9 mouse cellular contexts compared by ENCODE assay signal in the genomic region with DNA sequence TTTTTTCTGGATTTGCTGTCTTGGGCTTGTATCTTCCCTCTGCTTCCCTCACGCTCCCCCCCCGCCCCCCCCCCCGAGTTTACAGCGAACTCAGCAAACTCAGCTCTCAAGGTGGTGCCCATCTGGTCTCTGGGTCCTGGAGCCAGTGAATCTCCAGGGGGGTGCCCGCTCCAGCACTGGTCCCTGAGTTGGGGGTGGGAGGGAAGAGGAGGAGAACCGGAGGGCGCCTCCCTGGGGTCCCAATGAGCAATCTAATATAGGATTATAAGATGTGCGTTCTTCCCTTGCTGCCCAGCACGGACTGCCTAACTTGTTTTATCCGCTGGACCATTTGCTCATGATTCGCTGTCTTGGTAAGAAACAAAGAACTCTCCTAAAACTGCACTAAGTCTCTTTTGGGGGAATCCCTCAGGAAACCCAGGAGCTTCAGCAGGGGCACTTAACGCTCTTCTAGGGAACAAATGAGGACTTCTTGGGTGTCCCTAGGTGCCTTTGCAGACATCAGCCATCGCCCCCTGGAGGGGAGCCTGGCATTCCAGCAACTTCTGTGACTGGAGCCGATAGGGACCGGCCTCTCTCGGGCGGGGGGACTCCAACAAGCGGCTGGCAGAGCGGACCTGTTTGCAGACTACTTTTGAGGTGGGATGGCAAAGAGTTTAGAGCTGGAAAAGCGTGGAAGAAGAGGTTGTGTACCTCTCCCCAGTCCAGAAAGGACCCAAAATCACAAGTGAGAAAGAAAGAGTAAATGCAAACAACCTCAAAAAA. TPM values are rescaled to one million over a fixed set of nuclear protein-coding genes. Genes with fewer than 3 reads are reported as not detected.
DNase-seq lines count a peak whose midpoint lies in the region; ATAC-seq and TF ChIP-seq lines count a peak whose summit lies in the region.
"Had no signal": no experiment of that assay in that cellular context is flagged by ENCODE, and none has a peak within 500 bp of the region (broad histone marks: within the 10 kb centered on the region; RNA-seq: fewer than 3 reads in every experiment).

No protein-coding gene starts in this region.

- peak; percentile 16 to 33 for DNase-seq in left cerebral cortex, adult 2 months (ENCODE audit: extremely low spot score in 1 of 2, low spot score in 2 of 2)
- DNase-seq in left cerebral cortex, adult 11 months (ENCODE audit: low spot score), result no peak
- DNase-seq in embryo, embryonic 10.5 days (ENCODE audit: low spot score), result peak; percentile 31
- peak; percentile 46 to 69 for DNase-seq in kidney, postnatal 25 days
- DNase-seq in lung, adult 18-20 months, result peak; percentile 24 to 34
- DNase-seq in spleen, adult 12 weeks (ENCODE audit: low spot score), result no peak

- 17% methylated on average over 19 of the region's 20 CpGs for WGBS in heart, embryonic 14.5 days
- WGBS in neural tube, embryonic 13.5 days, result 21% methylated on average over 19 of the region's 20 CpGs

- peaks cover 21% of the 10 kb centered on the region for H3K27me3 ChIP-seq in heart, embryonic 14.5 days (ENCODE audit: control insufficient read depth, insufficient read depth, low read length)
- H3K27me3 ChIP-seq in neural tube, embryonic 13.5 days, result peaks cover 18% of the 10 kb centered on the region

- H3K4me3 ChIP-seq in left cerebral cortex, adult 2 months, result peak overlapping the region; percentile 55
- H3K4me3 ChIP-seq in heart, embryonic 14.5 days (ENCODE audit: control insufficient read depth in 1 of 2, insufficient read depth in 1 of 2, low read depth in 1 of 2, low read length in 2 of 2), result peak overlapping the region; percentile 45 to 46
- peak overlapping the region; percentile 46 for H3K4me3 ChIP-seq in neural tube, embryonic 13.5 days

- peaks cover 0 to 2% of the 10 kb centered on the region in 2 experiments; a peak in 1 of 4 replicates for H3K4me1 ChIP-seq in heart, embryonic 14.5 days (ENCODE audit: control insufficient read depth in 2 of 2, insufficient read depth in 2 of 2, low read length in 2 of 2)
- peaks cover 11% of the 10 kb centered on the region for H3K4me1 ChIP-seq in neural tube, embryonic 13.5 days (replicated peaks)

- peak overlapping the region; percentile 80 for H3K4me2 ChIP-seq in heart, embryonic 14.5 days (ENCODE audit: low read length)
- H3K4me2 ChIP-seq in neural tube, embryonic 13.5 days, result peak overlapping the region; percentile 82

- TF ChIP-seq CTCF in left cerebral cortex, adult 2 months (IDR thresholded peaks at IDR 0.05), result peak; percentile 31

- no peak overlapping the region for H3K9ac ChIP-seq in heart, embryonic 14.5 days (ENCODE audit: low read length)
- no peak overlapping the region for H3K9ac ChIP-seq in neural tube, embryonic 13.5 days

- H3K36me3 ChIP-seq in heart, embryonic 14.5 days (ENCODE audit: control insufficient read depth, insufficient read depth, low read length), result no peaks in the 10 kb centered on the region
- no peaks in the 10 kb centered on the region for H3K36me3 ChIP-seq in neural tube, embryonic 13.5 days
- H3K36me3 ChIP-seq: G1E had no signal

- ATAC-seq in heart, embryonic 14.5 days (ENCODE audit: insufficient number of reproducible peaks, insufficient read depth, low FRiP score, low read depth), result no peak
- peak; percentile 34; the same call in 1 of the 2 replicates for ATAC-seq in neural tube, embryonic 13.5 days (ENCODE audit: low read depth)

- no peaks in the 10 kb centered on the region for H3K9me3 ChIP-seq in heart, embryonic 14.5 days (ENCODE audit: control insufficient read depth, low read length)
- H3K9me3 ChIP-seq in neural tube, embryonic 13.5 days, result no peaks in the 10 kb centered on the region

- intact Hi-C loops in left cerebral cortex, adult 2 months (cut with DNase I), result loop anchor here (1.0 to 5.0 kb wide), 2 partner anchors 65 to 101 kb away; no protein-coding TSS in a partner anchor

- peak overlapping the region; percentile 47; the same call in 1 of the 2 replicates for H3K27ac ChIP-seq in left cerebral cortex, adult 2 months
- H3K27ac ChIP-seq in heart, embryonic 14.5 days (replicated peaks in 1 of 2; ENCODE audit: control insufficient read depth in 1 of 2, insufficient read depth in 1 of 2, low read depth in 2 of 2, low read length in 2 of 2), result no peak overlapping the region
- no peak overlapping the region for H3K27ac ChIP-seq in neural tube, embryonic 13.5 days (replicated peaks)

RNA-seq across cellular contexts. Expression of gene Lonrf3, which starts 0.5 kb away (rescaled TPM):
- 10 to 100 TPM; 15.8 to 20.4 TPM for total RNA-seq in left cerebral cortex, adult 2 months (2021)
- polyA plus RNA-seq in heart, embryonic 14.5 days (2014; fragmentation: Nextera tagmentation; extraction: Ambion mirVana), result 0.28 and 0.70 TPM in 2 replicates
- 0.38 and 0.44 TPM in 2 replicates for polyA plus RNA-seq in neural tube, embryonic 13.5 days (2015; fragmentation: Nextera tagmentation; extraction: Ambion mirVana)
- total RNA-seq: G1E had no signal
- polyA plus RNA-seq: G1E had no signal

Comparison
In these comparisons a context has a peak if more than half of its experiments do, and no peak if none do; other contexts are left out.
1. DNase-seq: peak in left cerebral cortex, adult 2 months (2 of 2), embryo, embryonic 10.5 days (single experiment), kidney, postnatal 25 days (2 of 2) and lung, adult 18-20 months (2 of 2); none in left cerebral cortex, adult 11 months (single experiment) and spleen, adult 12 weeks (single experiment).
2. Peak in every context shown above with its lines, with median percentiles within 50 percentile points of each other: H3K4me3 ChIP-seq.